In the genomic region with DNA sequence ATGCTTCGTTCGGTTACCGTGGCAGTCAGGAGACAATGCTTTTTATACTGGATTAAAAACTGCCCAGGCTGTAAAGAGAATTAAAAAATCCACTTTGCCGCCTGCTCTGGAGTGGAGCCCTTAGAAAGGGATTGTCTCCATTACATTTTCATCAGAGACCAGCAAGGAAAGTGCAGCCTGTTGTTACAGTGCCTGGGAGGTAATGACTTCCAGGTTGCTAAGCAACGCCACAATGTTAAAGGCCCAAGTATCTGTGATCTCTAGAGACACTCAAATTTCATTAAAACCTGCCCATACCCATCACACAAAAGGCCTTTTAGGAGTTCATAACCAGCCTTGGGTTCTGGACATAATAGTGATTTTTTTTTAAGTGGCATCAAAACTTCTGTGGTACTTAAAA, we compare ENCODE assay signal across 15 mouse cellular contexts.
DNase-seq lines count a peak whose midpoint lies in the region; ATAC-seq and TF ChIP-seq lines count a peak whose summit lies in the region.
"Had no signal": no experiment of that assay in that cellular context is flagged by ENCODE, and none has a peak within 500 bp of the region (broad histone marks: within the 10 kb centered on the region; RNA-seq: fewer than 3 reads in every experiment).

No protein-coding gene starts in this region.

- no peak for TF ChIP-seq POLR2A in brain, embryonic 14.5 days (IDR thresholded peaks at IDR 0.05; ENCODE audit: borderline replicate concordance, extremely low read depth, insufficient read depth, insufficient read length, poor library complexity, severe bottlenecking)

- H3K9me3 ChIP-seq in embryonic facial prominence, embryonic 12.5 days: no peaks in the 10 kb centered on the region
- H3K9me3 ChIP-seq in hindbrain, embryonic 14.5 days (ENCODE audit: control insufficient read depth, low read length): no peaks in the 10 kb centered on the region
- no peaks in the 10 kb centered on the region for H3K9me3 ChIP-seq in midbrain, embryonic 15.5 days
- H3K9me3 ChIP-seq: stomach, embryonic 15.5 days had no signal

- H3K4me3 ChIP-seq in embryonic facial prominence, embryonic 12.5 days: no peak overlapping the region
- no peak overlapping the region for H3K4me3 ChIP-seq in hindbrain, embryonic 14.5 days (replicated peaks; ENCODE audit: low read length)
- H3K4me3 ChIP-seq in midbrain, embryonic 15.5 days: no peak overlapping the region
- H3K4me3 ChIP-seq: stomach, embryonic 15.5 days had no signal

- no peaks in the 10 kb centered on the region for H3K36me3 ChIP-seq in embryonic facial prominence, embryonic 12.5 days
- H3K36me3 ChIP-seq in hindbrain, embryonic 14.5 days (replicated peaks; ENCODE audit: control insufficient read depth, insufficient read depth): no peaks in the 10 kb centered on the region
- H3K36me3 ChIP-seq in midbrain, embryonic 15.5 days (replicated peaks): no peaks in the 10 kb centered on the region
- H3K36me3 ChIP-seq: stomach, embryonic 15.5 days had no signal

- DNase-seq in brain, embryonic 14.5 days (ENCODE audit: low read depth): peak; percentile 87
- peak; percentile 70 for DNase-seq in hindbrain, embryonic 14.5 days (ENCODE audit: low spot score)
- DNase-seq in kidney, postnatal 36 days: no peak
- DNase-seq in thymus, postnatal 36 days: no peak
- DNase-seq in layer of hippocampus, postnatal 36 days: no peak
- DNase-seq: adrenal gland, postnatal 14 days; cerebellum, adult 11-12 months; gastrocnemius, postnatal 14 days; lung, adult 18-20 months; right cerebral cortex, postnatal 4 days had no signal

- H3K27me3 ChIP-seq in embryonic facial prominence, embryonic 12.5 days: no peaks in the 10 kb centered on the region
- H3K27me3 ChIP-seq in hindbrain, embryonic 14.5 days (ENCODE audit: control insufficient read depth, insufficient read depth, low read length): no peaks in the 10 kb centered on the region
- H3K27me3 ChIP-seq in midbrain, embryonic 15.5 days (replicated peaks): no peaks in the 10 kb centered on the region
- H3K27me3 ChIP-seq: Patski; stomach, embryonic 15.5 days had no signal

- no peak for TF ChIP-seq CTCF in brain, embryonic 14.5 days (IDR thresholded peaks at IDR 0.05; ENCODE audit: borderline replicate concordance, extremely low read depth, insufficient read depth, insufficient read length)

- WGBS in embryonic facial prominence, embryonic 12.5 days: 32% methylated on average over 5 of the region's 5 CpGs
- 34% methylated on average over 5 of the region's 5 CpGs for WGBS in hindbrain, embryonic 14.5 days
- WGBS in midbrain, embryonic 15.5 days: 16% methylated on average over 5 of the region's 5 CpGs

- no peak overlapping the region for H3K4me2 ChIP-seq in embryonic facial prominence, embryonic 12.5 days (replicated peaks)
- no peak overlapping the region for H3K4me2 ChIP-seq in hindbrain, embryonic 14.5 days (replicated peaks)
- H3K4me2 ChIP-seq in midbrain, embryonic 15.5 days: no peak overlapping the region
- H3K4me2 ChIP-seq: stomach, embryonic 15.5 days had no signal

- peaks cover 25% of the 10 kb centered on the region for H3K4me1 ChIP-seq in embryonic facial prominence, embryonic 12.5 days
- peaks cover 34% of the 10 kb centered on the region for H3K4me1 ChIP-seq in hindbrain, embryonic 14.5 days (replicated peaks; ENCODE audit: control insufficient read depth, insufficient read depth, low read length)
- H3K4me1 ChIP-seq in midbrain, embryonic 15.5 days: peaks cover 39% of the 10 kb centered on the region
- H3K4me1 ChIP-seq: stomach, embryonic 15.5 days had no signal

- 0 out of 2 replicates have a peak, but pooled peaks have one; percentile 66 for ATAC-seq in embryonic facial prominence, embryonic 12.5 days (ENCODE audit: insufficient number of reproducible peaks, insufficient read depth, low FRiP score, low TSS enrichment)
- peak; percentile 68; the same call in 1 of the 2 replicates for ATAC-seq in hindbrain, embryonic 14.5 days (ENCODE audit: low FRiP score)
- ATAC-seq in midbrain, embryonic 15.5 days (replicated peaks): peak; percentile 88
- ATAC-seq: intestine, postnatal 0 days; Patski had no signal

- peak overlapping the region; percentile 55; the same call in 1 of the 2 replicates for H3K27ac ChIP-seq in embryonic facial prominence, embryonic 12.5 days
- H3K27ac ChIP-seq in hindbrain, embryonic 14.5 days: peak overlapping the region; percentile 82
- H3K27ac ChIP-seq in midbrain, embryonic 15.5 days: peak overlapping the region; percentile 73
- H3K27ac ChIP-seq: stomach, embryonic 15.5 days had no signal

- H3K9ac ChIP-seq in embryonic facial prominence, embryonic 12.5 days: no peak overlapping the region
- 0 out of 2 replicates have a peak overlapping the region, but pooled peaks have one; percentile 5 for H3K9ac ChIP-seq in hindbrain, embryonic 14.5 days
- H3K9ac ChIP-seq in midbrain, embryonic 15.5 days: no peak overlapping the region
- H3K9ac ChIP-seq: stomach, embryonic 15.5 days had no signal

Comparison
In these comparisons a context has a peak if more than half of its experiments do, and no peak if none do; other contexts are left out.
1. DNase-seq: peak in brain, embryonic 14.5 days (single experiment) and hindbrain, embryonic 14.5 days (single experiment); none in kidney, postnatal 36 days (0 of 2), thymus, postnatal 36 days (0 of 2) and layer of hippocampus, postnatal 36 days (0 of 2).
2. Peak in every context shown above with its lines, with median percentiles within 50 percentile points of each other: ATAC-seq and H3K27ac ChIP-seq.